Mouse (Mus musculus) embryonic facial prominence, embryonic 12.5 days (tissue): ENCODE measurements around the gene Pmel. TPM values are rescaled to one million over a fixed set of nuclear protein-coding genes. Genes with fewer than 3 reads are reported as not detected.

Experiments
- polyA plus RNA-seq: library from polyadenylated mRNA; unstranded; fragments of >200 nt; fragmentation: Nextera tagmentation; extraction: Ambion mirVana; gene quantifications from 2 replicates; pipeline ENCODE4 v1.2.1, GENCODE M21; 2016

Gene Pmel
- polyA plus RNA-seq, 1 experiment from 2014 or later, result 48.0 TPM

Other genes with a start within 250 kb of the Pmel start
- 121 and 125 TPM in 2 replicates for gene Smarcc2, start 244.9 kb upstream of the Pmel start, polyA plus RNA-seq
- gene Myl6, start 210.1 kb upstream of the Pmel start, polyA plus RNA-seq, result 877 and 907 TPM in 2 replicates
- 3.2 and 3.9 TPM in 2 replicates for gene Myl6b, start 205.5 kb upstream of the Pmel start, polyA plus RNA-seq
- 29.2 and 30.7 TPM in 2 replicates for gene Esyt1, start 178.3 kb upstream of the Pmel start, polyA plus RNA-seq
- 18.8 and 19.4 TPM in 2 replicates for gene Zc3h10, start 156.4 kb upstream of the Pmel start, polyA plus RNA-seq
- gene Rpl41, start 154.9 kb upstream of the Pmel start, polyA plus RNA-seq, result 3,271 and 3,412 TPM in 2 replicates
- 189 and 192 TPM in 2 replicates for gene Pa2g4, start 138.2 kb upstream of the Pmel start, polyA plus RNA-seq
- 20.9 TPM in 2 replicates for gene Erbb3, start 114.5 kb upstream of the Pmel start, polyA plus RNA-seq
- 668 and 696 TPM in 2 replicates for gene Rps26, start 77.4 kb upstream of the Pmel start, polyA plus RNA-seq
- gene Ikzf4, start 58.2 kb upstream of the Pmel start, polyA plus RNA-seq, result 5.5 and 6.6 TPM in 2 replicates
- 18.5 and 19.5 TPM in 2 replicates for gene Suox, start 30.1 kb upstream of the Pmel start, polyA plus RNA-seq
- gene Rab5b, start 7.9 kb upstream of the Pmel start, polyA plus RNA-seq, result 80.0 and 85.6 TPM in 2 replicates
- 134 and 143 TPM in 2 replicates for gene Cdk2, start 836 bp downstream of the Pmel start, polyA plus RNA-seq
- gene Dgka, start 40.7 kb downstream of the Pmel start, polyA plus RNA-seq, result 9.3 and 10.4 TPM in 2 replicates
- 48.9 and 53.1 TPM in 2 replicates for gene Pym1, start 43.7 kb downstream of the Pmel start, polyA plus RNA-seq
- 0.42 and 0.93 TPM in 2 replicates for gene Mmp19, start 86.7 kb downstream of the Pmel start, polyA plus RNA-seq
- 55.6 and 60.5 TPM in 2 replicates for gene Dnajc14, start 99.9 kb downstream of the Pmel start, polyA plus RNA-seq
- gene Tmem198b, start 100.2 kb downstream of the Pmel start, polyA plus RNA-seq, result 24.8 and 25.7 TPM in 2 replicates
- 227 and 230 TPM in 2 replicates for gene Sarnp, start 113.1 kb downstream of the Pmel start, polyA plus RNA-seq
- 31.5 and 35.5 TPM in 2 replicates for gene Ormdl2, start 117.5 kb downstream of the Pmel start, polyA plus RNA-seq
- gene Gdf11, start 187.5 kb downstream of the Pmel start, polyA plus RNA-seq, result 10.8 and 11.9 TPM in 2 replicates
- 459 and 465 TPM in 2 replicates for gene Cd63, start 196.8 kb downstream of the Pmel start, polyA plus RNA-seq
- 14.2 and 14.7 TPM in 2 replicates for gene Rdh5, start 218.7 kb downstream of the Pmel start, polyA plus RNA-seq
- gene Bloc1s1, start 219.8 kb downstream of the Pmel start, polyA plus RNA-seq, result 210 and 215 TPM in 2 replicates
- 5.2 TPM in 2 replicates for gene Itga7, start 229.6 kb downstream of the Pmel start, polyA plus RNA-seq